Mouse (Mus musculus) right cerebral cortex, adult 18-20 months (tissue): ENCODE results near the gene D430041D05Rik.
A peak's percentile ranks its signal among the peaks of the same experiment; 100 is the strongest.

ENCODE experiments used
- DNase-seq: peaks from one replicate; pipeline ENCODE4 v3.0.0; 2022; ENCODE audit warnings: mixed read lengths

Gene D430041D05Rik

DNA sequence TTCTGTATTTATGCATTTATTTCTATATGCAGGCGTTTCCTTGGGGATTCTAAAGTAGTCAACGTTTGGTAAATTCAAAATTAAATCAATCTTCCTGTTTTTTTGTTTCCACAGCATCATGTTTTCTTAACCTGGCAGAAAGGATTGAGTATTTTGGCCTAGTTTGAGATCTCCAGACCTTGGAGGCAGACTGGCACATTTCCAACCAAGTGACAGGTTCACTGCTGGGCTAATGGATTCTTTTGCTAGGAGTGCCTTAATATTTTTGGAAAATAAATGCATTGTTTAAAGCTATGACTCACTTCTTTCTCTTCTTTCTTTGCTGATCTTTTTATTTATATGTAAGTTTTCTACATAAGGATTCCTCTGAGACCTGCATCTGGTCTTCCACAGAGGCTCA, 222.0 kb downstream of the D430041D05Rik start:
- DNase-seq: no peak

DNA sequence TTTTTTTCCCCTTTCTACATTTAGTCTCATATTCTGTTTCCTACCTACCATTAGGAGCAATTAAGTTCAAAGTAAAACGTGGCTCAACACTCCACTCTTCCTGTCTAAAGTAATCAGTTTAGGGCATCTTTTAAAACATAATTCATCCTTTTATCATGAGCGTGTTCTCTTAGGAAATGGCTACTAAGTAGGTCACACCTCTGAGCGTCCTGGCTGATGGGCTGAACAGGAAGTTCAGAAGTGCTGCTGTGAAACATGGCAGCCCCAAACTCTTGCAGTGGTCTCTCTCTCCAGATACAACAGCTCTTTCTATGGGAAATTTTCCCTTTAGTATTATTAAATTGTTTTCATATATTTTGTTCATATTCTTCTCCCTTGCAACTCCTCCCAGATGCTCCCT, 223.7 kb downstream of the D430041D05Rik start:
- DNase-seq: no peak

DNA sequence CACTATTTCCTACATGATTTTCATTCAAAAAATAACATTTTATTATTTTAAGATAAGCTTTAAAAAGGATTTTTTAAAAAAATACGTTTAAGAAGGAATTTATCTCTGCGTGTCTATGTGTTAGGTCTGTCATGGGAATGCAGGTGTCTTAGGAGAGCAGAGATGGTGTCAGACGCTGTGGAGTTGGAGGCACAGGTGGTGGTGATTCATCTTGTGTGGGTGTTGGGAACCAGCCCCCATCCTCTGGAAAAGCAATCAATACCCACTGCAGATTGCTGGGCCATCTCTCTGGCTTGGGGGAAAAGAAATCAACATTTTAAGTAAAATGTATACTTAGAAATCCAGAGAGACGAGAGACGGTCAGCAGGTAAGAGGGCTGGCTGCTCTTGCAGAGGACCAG, 225.2 kb downstream of the D430041D05Rik start:
- peak; percentile 68 for DNase-seq

DNA sequence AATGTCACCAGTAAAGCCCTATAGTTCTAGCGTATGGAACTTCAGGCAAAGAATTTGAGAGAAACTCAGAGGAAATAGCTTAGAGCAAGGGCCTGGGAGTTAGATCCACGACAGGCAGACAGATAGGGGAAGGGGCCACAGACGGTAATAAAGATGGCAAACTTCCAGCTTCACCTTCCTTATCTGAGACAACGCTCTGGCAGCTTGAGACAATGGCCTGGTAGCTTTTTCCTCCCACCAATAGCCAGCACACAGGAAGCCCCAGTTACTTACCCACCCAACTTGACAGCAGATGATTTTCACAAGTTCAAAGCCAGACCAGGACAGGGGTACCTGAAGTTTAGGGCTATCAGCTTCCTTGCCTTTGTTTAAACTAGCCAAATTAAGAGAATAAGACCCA, 226.5 kb downstream of the D430041D05Rik start:
- DNase-seq: no peak

DNA sequence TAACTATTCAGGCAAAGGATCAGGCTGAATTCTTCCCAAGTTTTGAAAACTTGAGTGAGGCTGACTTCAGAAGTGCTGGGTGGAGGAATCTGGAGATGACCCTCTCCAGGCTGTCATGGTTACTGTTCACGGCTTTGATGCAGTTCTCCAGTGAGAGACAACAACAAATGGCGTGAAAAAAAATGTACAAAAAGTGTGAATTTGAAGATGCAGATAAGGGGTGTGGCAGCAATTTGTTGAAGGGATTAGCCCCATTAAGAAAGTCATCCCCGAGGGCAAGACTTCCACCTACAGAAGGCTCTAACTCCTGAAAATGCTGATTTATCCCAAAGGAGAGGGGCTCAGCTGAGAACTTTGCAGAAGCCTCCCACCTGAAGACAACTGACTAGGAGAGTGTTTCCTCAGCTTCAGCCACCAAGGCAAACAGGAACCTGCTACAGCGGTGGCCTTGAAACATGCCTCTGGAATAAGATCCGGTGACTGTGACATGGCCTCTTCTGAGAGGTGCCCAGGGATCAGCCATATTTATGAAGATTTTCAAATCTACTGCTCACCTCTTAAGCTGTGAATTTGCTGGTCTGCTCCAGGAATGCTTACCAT, 227.5 kb downstream of the D430041D05Rik start:
- no peak for DNase-seq

GRCm38 (mm10) chr2:104179636-104180035, 231.2 kb downstream of the D430041D05Rik start:
- DNase-seq: no peak

DNA sequence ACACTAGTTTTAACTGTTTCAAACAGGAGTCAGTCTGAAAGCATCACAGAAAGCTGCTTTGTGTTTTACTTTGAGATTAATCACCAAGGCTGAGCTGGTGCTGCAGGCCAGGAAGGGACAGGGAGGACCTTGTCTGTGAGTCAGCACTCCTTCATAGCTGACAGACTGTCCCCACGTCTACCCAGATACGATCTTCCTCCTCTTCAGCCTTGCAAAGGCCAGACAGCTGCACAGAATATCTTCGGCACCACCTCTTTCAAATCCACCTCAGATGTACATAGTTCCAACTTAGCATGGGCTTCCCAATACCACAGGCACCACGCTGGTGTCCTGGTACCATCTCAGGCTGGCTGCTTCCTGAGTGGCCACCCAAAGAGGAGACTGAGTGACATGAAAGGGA, 232.6 kb downstream of the D430041D05Rik start:
- DNase-seq: peak; percentile 45

DNA sequence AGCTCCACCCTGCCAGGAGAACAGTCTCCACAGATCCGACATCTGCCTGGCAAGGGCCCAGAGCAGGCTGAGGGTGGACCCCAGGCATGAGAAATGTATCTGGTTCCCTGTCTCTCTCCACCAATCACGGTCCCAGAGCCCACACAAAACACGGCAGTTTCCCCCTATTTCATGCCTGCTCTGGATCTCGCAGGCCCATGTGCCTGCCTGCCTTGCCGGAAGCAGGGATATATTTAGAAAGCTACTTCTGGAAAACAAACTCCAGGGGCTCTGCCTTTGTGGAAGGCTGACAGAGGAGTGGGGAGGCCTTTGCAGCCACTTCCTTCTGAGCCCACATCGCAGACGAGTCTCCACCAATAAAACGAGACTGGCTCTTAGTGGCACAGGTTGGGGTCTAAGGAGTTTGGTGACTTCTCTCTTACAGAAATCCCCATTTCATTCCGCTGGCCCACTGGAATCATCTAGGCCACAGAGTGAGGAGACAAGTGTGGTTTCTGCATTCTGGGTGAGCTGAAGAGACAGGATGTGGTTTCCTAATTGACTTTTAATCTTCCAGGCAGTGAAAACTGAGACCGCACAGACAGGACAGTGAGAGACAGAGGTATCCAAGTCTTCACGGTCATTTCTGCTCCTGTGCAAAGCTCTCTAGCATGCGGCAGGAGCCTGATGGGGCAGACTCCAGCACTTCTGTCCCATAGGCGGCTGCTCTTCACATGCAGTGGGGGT, 233.7 kb downstream of the D430041D05Rik start:
- peak; percentile 76 for DNase-seq

- DNase-seq: no peak
Observed at GRCm38 (mm10) chr2:104176166-104176978, 234.4 kb downstream of the D430041D05Rik start.

DNA sequence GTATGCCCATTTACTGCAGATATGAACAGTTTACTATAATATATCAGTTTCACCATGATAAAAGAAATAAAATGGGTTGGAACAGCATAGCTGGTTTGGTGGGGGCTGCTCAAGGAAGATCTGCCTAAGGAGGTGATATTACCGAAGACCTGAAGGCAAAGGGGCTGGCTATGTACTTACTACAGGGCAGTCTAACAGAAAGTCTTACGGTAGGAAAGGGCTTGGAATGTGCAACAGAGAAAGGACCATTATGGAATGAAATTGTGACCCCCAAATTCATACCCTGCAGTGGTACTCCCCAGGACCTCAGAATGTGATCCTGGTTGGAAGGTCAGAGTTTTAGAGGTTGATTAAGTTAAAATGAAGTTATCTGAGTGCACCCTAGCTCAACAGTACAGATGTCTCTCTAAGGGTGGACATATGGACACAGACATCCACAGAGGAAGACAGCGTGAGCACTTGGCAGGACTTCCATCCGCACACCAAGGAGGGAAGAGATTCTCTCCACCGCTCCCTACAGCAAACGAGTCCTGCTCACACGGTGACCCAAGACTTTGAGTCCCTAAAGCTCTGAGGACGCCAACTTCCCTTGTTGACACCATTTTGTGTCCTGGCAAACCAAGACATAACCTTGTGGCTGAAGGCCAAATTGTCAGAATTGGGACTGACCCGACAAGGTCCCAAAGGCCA, 235.2 kb downstream of the D430041D05Rik start:
- DNase-seq: no peak

DNA sequence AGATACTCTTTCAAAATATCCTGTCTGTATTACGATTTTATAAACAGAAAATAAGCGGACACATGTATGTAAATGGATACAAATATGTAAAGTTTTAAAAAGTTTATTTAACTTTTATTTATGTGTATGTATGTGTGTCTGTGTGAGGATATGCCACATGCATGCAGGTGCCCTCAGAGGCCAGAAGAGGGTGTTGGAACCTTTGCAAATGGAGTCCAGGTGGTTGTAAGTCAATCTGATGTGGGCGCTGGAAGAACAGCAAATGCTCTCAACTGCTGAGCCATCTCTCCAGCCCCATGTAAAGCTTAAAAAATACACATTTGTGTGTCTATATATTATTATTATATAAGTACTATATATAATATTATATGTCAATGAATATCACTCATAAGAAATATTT, 237.4 kb downstream of the D430041D05Rik start:
- no peak for DNase-seq

DNA sequence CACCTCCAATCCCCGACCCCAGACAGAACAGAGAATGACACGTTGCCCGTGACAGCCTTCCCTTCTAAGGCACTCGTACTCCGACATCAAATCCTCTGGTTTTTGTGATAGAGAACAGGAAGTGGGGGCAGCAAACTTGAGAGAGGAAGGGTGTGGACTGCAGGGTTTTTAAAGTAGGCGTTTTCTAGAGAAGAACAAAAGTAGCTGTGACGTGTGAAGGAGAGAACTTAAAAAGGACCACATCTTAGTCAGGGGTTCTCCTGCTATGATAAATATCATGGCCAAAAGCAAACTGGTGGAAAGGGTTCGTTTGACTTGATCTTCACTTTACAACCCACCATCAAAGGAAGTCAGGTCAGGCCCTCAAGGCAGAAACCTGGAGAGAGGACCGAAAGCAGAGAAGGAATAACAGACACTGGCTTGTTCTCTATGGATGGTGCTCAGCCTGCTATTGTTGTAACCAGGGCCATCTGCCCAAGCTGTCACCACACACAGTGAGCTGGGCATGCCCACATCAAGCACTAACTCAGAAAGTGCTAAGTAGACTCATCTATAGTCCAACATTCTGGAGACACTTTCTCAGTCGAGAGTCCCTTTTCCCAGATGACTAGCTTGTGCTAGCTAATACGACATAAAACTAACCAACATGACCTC, 238.0 kb downstream of the D430041D05Rik start:
- DNase-seq: peak; percentile 52

DNA sequence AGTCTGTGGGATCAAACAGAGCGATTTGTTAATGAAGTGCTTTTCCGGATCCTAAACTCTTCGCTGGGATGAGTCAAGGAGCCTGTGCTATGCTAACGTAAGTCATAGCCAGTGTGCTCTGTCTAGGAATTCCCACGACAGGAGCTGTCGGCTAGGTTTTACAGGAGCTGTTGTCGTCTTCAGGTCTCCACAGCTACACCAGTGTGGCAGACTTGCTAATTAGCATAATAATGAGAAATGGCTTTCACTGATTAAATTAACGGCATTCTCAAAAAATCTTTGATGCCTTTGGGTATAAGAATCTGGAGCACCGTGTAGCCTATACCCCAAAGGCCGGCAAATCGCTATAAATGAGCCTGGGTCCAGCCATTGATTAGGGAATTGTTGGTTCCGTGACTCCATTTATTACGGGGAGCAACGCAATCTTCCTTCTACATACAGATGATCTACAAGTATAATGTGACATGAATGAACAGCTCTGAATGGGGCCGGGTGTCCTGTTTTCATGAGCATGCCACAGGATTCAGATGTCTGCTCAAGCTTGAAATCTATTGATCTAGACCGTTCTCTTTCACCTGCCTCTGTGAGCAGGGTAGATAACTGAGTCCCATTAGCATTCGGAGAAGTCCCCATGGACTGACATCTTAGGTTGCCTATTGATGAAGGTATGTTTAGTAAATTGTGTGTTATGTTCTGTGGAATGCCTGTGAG, 242.5 kb downstream of the D430041D05Rik start:
- no peak for DNase-seq

DNA sequence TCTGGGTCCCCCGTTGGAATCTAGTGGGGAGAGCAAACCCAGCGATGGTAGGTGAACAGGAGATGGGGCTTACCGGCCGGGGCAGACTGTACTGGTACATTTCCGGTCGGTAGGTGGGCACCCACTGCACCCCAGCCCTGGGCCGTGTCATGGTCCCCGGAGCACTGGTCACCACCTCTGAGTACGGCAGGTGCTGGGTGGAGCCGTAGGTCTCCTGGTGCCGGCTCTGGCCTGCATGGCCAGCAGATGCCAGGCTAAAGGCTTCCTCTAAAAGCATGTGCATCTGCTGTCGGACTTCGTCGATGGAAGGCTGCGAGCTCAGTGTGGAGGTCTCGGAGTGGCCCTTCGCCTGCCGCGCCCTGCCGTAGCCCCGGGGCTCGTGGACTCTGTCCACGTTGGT, 243.0 kb downstream of the D430041D05Rik start:
- no peak for DNase-seq

DNA sequence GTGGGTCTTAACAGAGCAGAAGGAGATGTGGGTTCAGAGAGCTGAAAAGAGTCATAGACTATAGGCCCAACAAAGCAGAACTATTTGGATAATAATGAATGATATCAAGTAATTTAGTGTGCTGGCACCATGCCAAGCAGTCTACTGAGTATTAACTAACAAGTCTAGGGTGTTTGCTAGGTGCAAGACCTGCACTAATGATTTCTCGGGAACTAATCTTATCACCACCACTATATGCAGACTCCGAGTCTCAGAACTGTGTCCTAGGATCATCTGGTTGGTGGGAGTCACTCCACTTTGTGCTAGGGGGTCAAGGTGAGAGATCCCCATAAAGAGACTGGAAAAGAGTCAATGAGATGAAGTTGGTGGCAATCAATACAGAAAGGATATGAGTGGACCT, 245.2 kb downstream of the D430041D05Rik start:
- no peak for DNase-seq

- no peak for DNase-seq
Observed at GRCm38 (mm10) chr2:104163978-104164487, 246.8 kb downstream of the D430041D05Rik start.

DNA sequence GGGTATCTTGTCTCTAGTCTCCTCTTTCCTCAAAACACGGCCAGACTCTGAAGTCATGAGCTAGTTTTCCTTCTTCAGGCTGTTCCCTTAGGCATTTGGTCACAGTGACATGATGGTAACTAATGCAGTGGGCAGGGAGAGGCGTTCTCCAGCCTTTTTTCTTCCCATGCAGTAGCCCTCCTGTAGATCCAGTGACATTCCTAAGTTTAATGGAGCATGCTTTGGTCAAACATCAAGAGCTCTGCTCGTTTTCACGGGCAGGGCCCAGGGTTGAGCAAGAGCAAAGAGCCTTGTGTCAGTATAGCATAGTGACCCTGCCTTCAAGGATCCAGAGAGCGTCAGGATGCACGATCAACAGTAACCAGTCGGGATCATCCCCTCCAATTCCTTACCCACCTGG, 247.4 kb downstream of the D430041D05Rik start:
- no peak for DNase-seq

DNA sequence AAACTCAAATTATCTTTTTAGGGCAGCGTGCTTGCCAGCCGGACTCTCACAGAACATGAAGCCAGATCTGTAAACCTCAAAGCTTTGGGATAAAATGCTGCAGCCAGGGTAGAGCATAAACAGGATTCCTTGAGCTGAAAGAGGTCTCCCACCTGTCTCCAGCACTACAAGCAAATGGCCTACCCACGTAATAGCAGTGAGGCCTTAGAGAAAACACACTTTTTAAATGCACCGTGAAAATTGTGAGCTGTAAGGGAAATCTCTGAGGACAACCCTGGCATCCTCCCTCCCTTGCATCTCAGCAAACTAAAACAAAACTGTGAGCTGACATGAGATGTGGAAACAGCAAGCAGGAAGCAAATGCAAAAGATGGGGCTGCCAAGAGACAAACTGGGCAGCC, 253.0 kb downstream of the D430041D05Rik start:
- DNase-seq: no peak

DNA sequence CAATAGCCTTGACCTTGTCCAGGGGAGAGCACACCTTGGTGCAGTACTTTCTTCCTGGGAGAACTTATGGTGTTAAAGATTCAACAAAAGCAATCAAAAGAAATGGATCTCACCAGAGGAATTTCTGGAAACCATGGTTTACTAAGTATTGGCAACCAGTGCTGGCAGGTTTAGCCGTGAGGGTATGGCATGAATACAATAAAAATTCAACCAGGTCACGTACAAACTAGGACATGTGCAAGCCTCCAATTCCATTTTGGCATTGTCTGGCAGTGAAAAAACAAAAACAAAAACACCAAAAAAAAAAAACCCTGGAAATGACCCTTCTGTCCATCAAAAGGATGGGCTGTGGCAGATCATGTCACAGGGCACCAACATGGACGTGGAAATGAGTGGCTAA, 256.9 kb downstream of the D430041D05Rik start:
- DNase-seq: no peak

DNA sequence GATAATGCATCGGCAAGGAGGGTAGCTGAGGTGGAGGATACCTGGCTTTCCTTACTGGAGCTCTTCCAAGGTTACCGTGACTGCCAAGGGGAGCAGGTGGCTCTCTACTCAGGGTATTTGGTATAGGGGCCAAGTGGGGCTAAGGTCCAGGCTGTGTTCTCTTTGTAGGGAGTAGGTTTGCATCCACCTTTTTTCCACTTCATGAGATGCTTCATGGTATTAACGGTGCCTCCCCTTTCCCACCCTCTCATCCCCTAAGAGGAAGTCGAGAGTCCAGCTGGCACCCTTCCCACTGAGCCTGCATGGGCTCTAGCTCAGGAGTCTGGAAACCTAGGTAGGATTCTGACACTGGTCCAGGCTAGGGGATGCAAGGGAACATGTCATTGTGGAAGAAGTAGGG, 257.5 kb downstream of the D430041D05Rik start:
- DNase-seq: no peak

- no peak for DNase-seq
Observed at GRCm38 (mm10) chr2:104150608-104151397, 260.0 kb downstream of the D430041D05Rik start.
